Mouse (Mus musculus): ENCODE results near the gene Atxn10.
A peak's percentile ranks its signal among the peaks of the same experiment; 100 is the strongest.
"Not testable (repeated sequence)": the region's sequence is repeated elsewhere in the genome, so short reads cannot be mapped to it uniquely, and the experiment has no call there.

Atxn10 gene

GRCm38 (mm10) chr15:85335671-85336300 lies at the start of gene Atxn10:
Atxn10 (plus strand) TSS chr15:85336245.
- DNase-seq (ENCODE audit: low read depth, low spot score): peak; percentile 31

GRCm38 (mm10) chr15:85294632-85295031 lies 41.4 kb upstream of the Atxn10 start:
- DNase-seq (ENCODE audit: low read depth, low spot score): no peak

- no peak for DNase-seq (ENCODE audit: low read depth, low spot score)
Measured at GRCm38 (mm10) chr15:85295544-85295943, 40.5 kb upstream of the Atxn10 start.

- DNase-seq (ENCODE audit: low read depth, low spot score): peak; percentile 45
Measured at GRCm38 (mm10) chr15:85295977-85296376, 40.1 kb upstream of the Atxn10 start.

GRCm38 (mm10) chr15:85296538-85296937 lies 39.5 kb upstream of the Atxn10 start:
- DNase-seq (ENCODE audit: low read depth, low spot score): no peak

- no peak for DNase-seq (ENCODE audit: low read depth, low spot score)
Measured at GRCm38 (mm10) chr15:85298167-85298781, 37.8 kb upstream of the Atxn10 start.

GRCm38 (mm10) chr15:85298946-85299345 lies 37.1 kb upstream of the Atxn10 start:
- no peak for DNase-seq (ENCODE audit: low read depth, low spot score)

- DNase-seq (ENCODE audit: low read depth, low spot score): no peak
Measured at GRCm38 (mm10) chr15:85303241-85303640, 32.8 kb upstream of the Atxn10 start.

GRCm38 (mm10) chr15:85303976-85304375 lies 32.1 kb upstream of the Atxn10 start:
- no peak for DNase-seq (ENCODE audit: low read depth, low spot score)

GRCm38 (mm10) chr15:85307061-85307660 lies 28.9 kb upstream of the Atxn10 start:
- DNase-seq (ENCODE audit: low read depth, low spot score): no peak

GRCm38 (mm10) chr15:85311058-85311657 lies 24.9 kb upstream of the Atxn10 start:
- no peak for DNase-seq (ENCODE audit: low read depth, low spot score)

GRCm38 (mm10) chr15:85315378-85316025 lies 20.5 kb upstream of the Atxn10 start:
- DNase-seq (ENCODE audit: low read depth, low spot score): peak; percentile 84

- DNase-seq (ENCODE audit: low read depth, low spot score): no peak
Measured at GRCm38 (mm10) chr15:85316342-85317140, 19.5 kb upstream of the Atxn10 start.

- no peak for DNase-seq (ENCODE audit: low read depth, low spot score)
Measured at GRCm38 (mm10) chr15:85319924-85320668, 15.9 kb upstream of the Atxn10 start.

- no peak for DNase-seq (ENCODE audit: low read depth, low spot score)
Measured at GRCm38 (mm10) chr15:85323214-85323613, 12.8 kb upstream of the Atxn10 start.

GRCm38 (mm10) chr15:85324426-85324825 lies 11.6 kb upstream of the Atxn10 start:
- peak; percentile 54 for DNase-seq (ENCODE audit: low read depth, low spot score)

GRCm38 (mm10) chr15:85327808-85328207 lies 8.2 kb upstream of the Atxn10 start:
- peak; percentile 79 for DNase-seq (ENCODE audit: low read depth, low spot score)

- not testable (repeated sequence) for DNase-seq (ENCODE audit: low read depth, low spot score)
Measured at GRCm38 (mm10) chr15:85328455-85328854, 7.6 kb upstream of the Atxn10 start.

- no peak for DNase-seq (ENCODE audit: low read depth, low spot score)
Measured at GRCm38 (mm10) chr15:85329096-85329495, 6.9 kb upstream of the Atxn10 start.

GRCm38 (mm10) chr15:85330024-85330423 lies 6.0 kb upstream of the Atxn10 start:
- no peak for DNase-seq (ENCODE audit: low read depth, low spot score)

All from brain, adult 2 months (tissue).